27 mouse cellular contexts compared by ENCODE assay signal in genomic region chr10:106736230-106737063, GRCm38 (mm10).
DNase-seq lines count a peak whose midpoint lies in the region; ATAC-seq and TF ChIP-seq lines count a peak whose summit lies in the region.
"Had no signal": no experiment of that assay in that cellular context is flagged by ENCODE, and none has a peak within 500 bp of the region (broad histone marks: within the 10 kb centered on the region; RNA-seq: fewer than 3 reads in every experiment).

No protein-coding gene starts in this region.

- DNase-seq in embryo, embryonic 10.5 days (ENCODE audit: low spot score), result peak; percentile 5
- DNase-seq in embryo, embryonic 10 days (ENCODE audit: low spot score), result no peak
- peak; percentile 21 for DNase-seq in hindbrain, postnatal 0 days (ENCODE audit: low spot score)
- peak; percentile 46 for DNase-seq in lung, postnatal 0 days (ENCODE audit: low spot score)
- DNase-seq in lung, postnatal 25 days (ENCODE audit: low spot score), result no peak
- peak; percentile 74 for DNase-seq in retina, postnatal 1 day
- DNase-seq in left cerebral cortex, adult 18-20 months (ENCODE audit: low spot score in 2 of 2), result no peak
- DNase-seq: adrenal gland, postnatal 25 days; cerebellum, adult 11 months; cerebellum, adult 9-11 months; gastrocnemius, postnatal 36 days; heart, adult 2 months; heart, postnatal 36 days; kidney, adult 9 months; kidney, postnatal 25 days; left cerebral cortex, postnatal 4 days; right cerebral cortex, postnatal 14 days; spleen, adult 18-20 months had no signal

- TF ChIP-seq CTCF in hindbrain, postnatal 0 days (IDR thresholded peaks at IDR 0.05; ENCODE audit: low read depth), result no peak
- TF ChIP-seq CTCF in lung, postnatal 0 days (IDR thresholded peaks at IDR 0.05), result no peak

- TF ChIP-seq EP300 in lung, postnatal 0 days (IDR thresholded peaks at IDR 0.05), result no peak

- WGBS in hindbrain, postnatal 0 days, result 72% methylated on average over 4 of the region's 4 CpGs
- WGBS in hindbrain, embryonic 13.5 days, result 76% methylated on average over 4 of the region's 4 CpGs
- WGBS in lung, postnatal 0 days, result 50% methylated on average over 4 of the region's 4 CpGs

- H3K36me3 ChIP-seq in hindbrain, postnatal 0 days (ENCODE audit: insufficient read depth, low read length), result no peaks in the 10 kb centered on the region
- H3K36me3 ChIP-seq in hindbrain, embryonic 13.5 days, result no peaks in the 10 kb centered on the region
- H3K36me3 ChIP-seq in lung, postnatal 0 days (ENCODE audit: insufficient read depth, low read length), result no peaks in the 10 kb centered on the region
- H3K36me3 ChIP-seq: embryonic facial prominence, embryonic 13.5 days; forebrain, embryonic 15.5 days; hindbrain, embryonic 15.5 days; limb, embryonic 15.5 days; midbrain, embryonic 10.5 days had no signal

- no peak overlapping the region for H3K9ac ChIP-seq in hindbrain, postnatal 0 days (replicated peaks; ENCODE audit: low read length)
- H3K9ac ChIP-seq in hindbrain, embryonic 13.5 days, result no peak overlapping the region
- H3K9ac ChIP-seq in lung, postnatal 0 days (replicated peaks; ENCODE audit: low read depth), result no peak overlapping the region
- H3K9ac ChIP-seq: embryonic facial prominence, embryonic 13.5 days; forebrain, embryonic 15.5 days; hindbrain, embryonic 15.5 days; limb, embryonic 15.5 days; liver, embryonic 14.5 days had no signal

- H3K9me3 ChIP-seq in hindbrain, postnatal 0 days (ENCODE audit: low read length), result no peaks in the 10 kb centered on the region
- H3K9me3 ChIP-seq in hindbrain, embryonic 13.5 days, result no peaks in the 10 kb centered on the region
- H3K9me3 ChIP-seq in lung, postnatal 0 days (ENCODE audit: low read length), result no peaks in the 10 kb centered on the region
- H3K9me3 ChIP-seq: embryonic facial prominence, embryonic 13.5 days; forebrain, embryonic 15.5 days; hindbrain, embryonic 15.5 days; limb, embryonic 15.5 days; midbrain, embryonic 10.5 days had no signal

- no peak overlapping the region for H3K27ac ChIP-seq in hindbrain, postnatal 0 days
- no peak overlapping the region for H3K27ac ChIP-seq in hindbrain, embryonic 13.5 days
- H3K27ac ChIP-seq in lung, postnatal 0 days (ENCODE audit: low read length), result no peak overlapping the region
- H3K27ac ChIP-seq: embryonic facial prominence, embryonic 13.5 days; forebrain, embryonic 15.5 days; heart, adult 2 months; hindbrain, embryonic 15.5 days; limb, embryonic 15.5 days; liver, embryonic 14.5 days; midbrain, embryonic 10.5 days had no signal

- no peaks in the 10 kb centered on the region for H3K4me1 ChIP-seq in hindbrain, postnatal 0 days (ENCODE audit: insufficient read depth, low read length)
- H3K4me1 ChIP-seq in hindbrain, embryonic 13.5 days (replicated peaks), result no peaks in the 10 kb centered on the region
- no peaks in the 10 kb centered on the region for H3K4me1 ChIP-seq in lung, postnatal 0 days (ENCODE audit: insufficient read depth, low read depth, low read length)
- H3K4me1 ChIP-seq: embryonic facial prominence, embryonic 13.5 days; forebrain, embryonic 15.5 days; hindbrain, embryonic 15.5 days; limb, embryonic 15.5 days; midbrain, embryonic 10.5 days had no signal

- H3K27me3 ChIP-seq in hindbrain, postnatal 0 days (ENCODE audit: insufficient read depth, low read length), result no peaks in the 10 kb centered on the region
- no peaks in the 10 kb centered on the region for H3K27me3 ChIP-seq in hindbrain, embryonic 13.5 days
- no peaks in the 10 kb centered on the region for H3K27me3 ChIP-seq in lung, postnatal 0 days (replicated peaks; ENCODE audit: insufficient read depth, low read length)
- H3K27me3 ChIP-seq: embryonic facial prominence, embryonic 13.5 days; forebrain, embryonic 15.5 days; hindbrain, embryonic 15.5 days; limb, embryonic 15.5 days had no signal

- no peak overlapping the region for H3K4me3 ChIP-seq in hindbrain, postnatal 0 days (ENCODE audit: low read length)
- no peak overlapping the region for H3K4me3 ChIP-seq in hindbrain, embryonic 13.5 days
- H3K4me3 ChIP-seq in lung, postnatal 0 days (ENCODE audit: low read depth, low read length), result no peak overlapping the region
- H3K4me3 ChIP-seq: embryonic facial prominence, embryonic 13.5 days; erythroblast, embryonic 14.5 days; forebrain, embryonic 15.5 days; heart, adult 2 months; hindbrain, embryonic 15.5 days; limb, embryonic 15.5 days; midbrain, embryonic 10.5 days had no signal

- ATAC-seq in hindbrain, postnatal 0 days, result no peak
- ATAC-seq in hindbrain, embryonic 13.5 days (ENCODE audit: low FRiP score), result no peak
- peak; percentile 54 for ATAC-seq in lung, postnatal 0 days
- ATAC-seq: forebrain, embryonic 15.5 days; intestine, embryonic 16.5 days had no signal

- no peak overlapping the region for H3K4me2 ChIP-seq in hindbrain, postnatal 0 days (ENCODE audit: low read depth, low read length)
- H3K4me2 ChIP-seq in hindbrain, embryonic 13.5 days, result no peak overlapping the region
- no peak overlapping the region for H3K4me2 ChIP-seq in lung, postnatal 0 days (replicated peaks; ENCODE audit: low read depth, low read length)
- H3K4me2 ChIP-seq: embryonic facial prominence, embryonic 13.5 days; forebrain, embryonic 15.5 days; hindbrain, embryonic 15.5 days; limb, embryonic 15.5 days had no signal

Comparison
In these comparisons a context has a peak if more than half of its experiments do, and no peak if none do; other contexts are left out.
1. DNase-seq: peak in embryo, embryonic 10.5 days (single experiment), hindbrain, postnatal 0 days (single experiment), lung, postnatal 0 days (single experiment) and retina, postnatal 1 day (single experiment); none in embryo, embryonic 10 days (single experiment), lung, postnatal 25 days (single experiment) and left cerebral cortex, adult 18-20 months (0 of 2).